Mouse (Mus musculus) leukemia stem cell, adult 10-12 weeks (primary cell): ENCODE results near the gene Sox30. TPM values are rescaled to one million over a fixed set of nuclear protein-coding genes. Genes with fewer than 3 reads are reported as not detected.

Experiments
- polyA plus RNA-seq: library from polyadenylated mRNA; stranded (reverse); fragments of >175 nt; gene quantifications from 2 replicates; pipeline ENCODE4 v1.2.3, GENCODE M21; 2012; ENCODE audit warnings: low replicate concordance

Sox30 gene
- polyA plus RNA-seq = not detected in 2 replicates

DNA sequence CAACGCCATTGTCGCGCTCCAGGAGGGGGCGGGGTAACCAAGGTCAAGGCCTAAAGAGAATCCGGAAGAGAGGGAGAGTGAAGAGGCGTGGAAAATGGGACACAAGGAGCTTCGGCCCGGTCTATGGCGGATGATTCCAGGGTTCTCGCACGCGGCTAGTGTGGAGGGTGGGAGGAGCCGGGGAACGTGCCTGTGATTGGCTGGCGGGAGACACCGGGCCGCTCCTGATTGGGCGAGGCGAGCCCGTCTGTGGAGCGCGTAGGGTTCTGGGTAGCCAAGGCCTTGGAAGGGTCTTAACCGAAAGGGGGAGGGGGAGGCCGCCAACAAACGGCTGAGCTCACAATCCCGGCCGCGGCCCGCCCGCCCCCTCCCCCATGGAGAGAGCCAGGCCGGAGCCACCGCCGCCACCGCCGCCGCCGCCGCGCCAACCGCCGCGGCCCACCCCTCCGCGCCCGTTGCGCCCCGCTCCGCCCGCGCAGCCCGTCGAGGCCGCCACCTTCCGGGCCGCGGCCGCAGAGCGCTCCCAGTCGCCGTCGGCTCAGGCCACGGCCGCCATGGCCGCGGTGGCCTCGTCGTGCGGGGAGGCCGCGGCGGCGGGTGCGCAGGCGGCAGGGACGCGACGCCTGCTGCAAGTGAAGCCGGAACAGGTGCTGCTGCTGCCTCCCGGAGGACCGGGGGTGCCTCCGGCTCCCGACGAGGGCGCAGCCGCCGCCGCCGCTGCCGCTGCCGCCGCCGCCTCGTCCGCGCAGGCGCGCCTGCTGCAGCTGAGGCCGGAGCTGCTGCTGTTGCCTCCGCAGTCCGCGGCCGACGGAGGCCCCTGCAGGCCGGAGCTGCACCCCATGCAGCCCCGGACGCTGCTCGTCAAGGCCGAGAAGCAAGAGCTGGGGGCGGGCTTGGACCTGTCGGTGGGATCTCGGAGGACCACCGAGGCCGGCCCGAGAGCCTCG, at the start of gene Sox30:
Sox30 (plus strand) TSS at position 365 of the 947 bp plus-strand sequence.

GRCm38 (mm10) chr11:45944643-45945156, 35.4 kb upstream of the Sox30 start, which contains the start of gene Lsm11:
Gene Lsm11 (minus strand): TSS chr11:45944935.

GRCm38 (mm10) chr11:45955127-45955627, 24.9 kb upstream of the Sox30 start, which contains the start of gene Thg1l:
Gene Thg1l (minus strand): TSS chr11:45955494.

GRCm38 (mm10) chr11:46052105-46052659, 72.1 kb downstream of the Sox30 start, which contains the start of gene Gm12166:
Gene Gm12166 (minus strand): TSS chr11:46052321.

DNA sequence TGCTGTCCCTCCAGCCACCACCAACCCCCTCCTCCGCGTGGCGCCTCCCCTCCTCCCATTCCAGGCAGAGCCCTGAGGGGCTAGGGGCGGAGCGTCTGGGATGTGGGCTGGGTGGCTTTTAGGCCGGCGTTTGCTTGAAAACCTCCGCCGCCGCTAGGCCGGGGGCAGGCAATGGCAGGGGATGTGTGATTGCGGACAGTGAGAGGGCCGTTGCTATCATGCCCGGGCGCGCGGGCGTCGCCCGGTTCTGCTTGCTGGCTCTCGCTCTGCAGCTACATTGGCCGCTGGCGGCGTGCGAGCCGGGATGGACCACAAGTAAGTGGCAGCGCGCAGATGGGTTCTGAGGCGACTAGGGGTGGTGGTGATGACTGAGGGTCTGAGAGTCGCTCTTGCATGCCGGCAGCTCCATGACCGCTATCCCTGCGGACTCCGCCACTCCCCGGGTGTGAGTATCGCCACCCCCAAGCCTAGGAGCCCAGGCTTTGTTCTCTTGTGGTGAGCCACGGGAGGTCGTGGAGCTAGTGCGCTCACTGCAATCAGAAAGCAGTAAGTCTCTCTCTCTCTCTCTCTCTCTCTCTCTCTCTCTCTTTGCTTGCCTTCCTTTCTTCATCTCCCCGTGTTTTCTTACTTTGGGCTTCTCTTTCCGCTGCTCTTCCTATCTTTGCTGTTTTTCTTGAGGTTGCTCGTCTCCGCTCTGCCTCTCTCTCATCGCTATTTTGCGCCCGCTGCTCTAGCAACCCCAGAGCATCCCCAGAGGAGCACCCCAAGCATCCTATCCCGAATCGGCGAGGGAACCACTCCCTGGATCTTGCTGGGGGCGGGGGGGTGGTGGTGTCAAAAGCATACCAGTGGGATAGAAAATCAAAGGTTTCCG, 76.0 kb downstream of the Sox30 start, which contains the start of gene Adam19:
Adam19 (plus strand) TSS at position 97 of the 874 bp plus-strand sequence.

Other genes starting within 250 kb of the Sox30 start
- 35.2 and 51.4 TPM in 2 replicates for gene Clint1, start 128.3 kb upstream of the Sox30 start, polyA plus RNA-seq
- gene Lsm11, start 35.4 kb upstream of the Sox30 start, polyA plus RNA-seq = 69.5 and 121 TPM in 2 replicates
- 1.6 and 6.9 TPM in 2 replicates for gene Thg1l, start 24.8 kb upstream of the Sox30 start, polyA plus RNA-seq
- 0.33 TPM in 1 of 2 replicates, not detected in the other for gene Gm12166, start 72.0 kb downstream of the Sox30 start, polyA plus RNA-seq
- gene Adam19, start 75.7 kb downstream of the Sox30 start, polyA plus RNA-seq = 30.1 and 81.4 TPM in 2 replicates
- not detected in 2 replicates for gene Nipal4, start 186.2 kb downstream of the Sox30 start, polyA plus RNA-seq